Mouse (Mus musculus) spleen, adult 18-20 months (tissue): ENCODE results near the gene Zfp319.

ENCODE experiments used
- DNase-seq, 2 experiments: peaks; one replicate each; pipeline ENCODE4 v3.0.0; 2022; ENCODE audit warnings: mixed read lengths in 2 of 2

Gene Zfp319

GRCm38 (mm10) chr8:95305526-95305925 lies 26.2 kb downstream of the Zfp319 start:
- DNase-seq = no peak

DNA sequence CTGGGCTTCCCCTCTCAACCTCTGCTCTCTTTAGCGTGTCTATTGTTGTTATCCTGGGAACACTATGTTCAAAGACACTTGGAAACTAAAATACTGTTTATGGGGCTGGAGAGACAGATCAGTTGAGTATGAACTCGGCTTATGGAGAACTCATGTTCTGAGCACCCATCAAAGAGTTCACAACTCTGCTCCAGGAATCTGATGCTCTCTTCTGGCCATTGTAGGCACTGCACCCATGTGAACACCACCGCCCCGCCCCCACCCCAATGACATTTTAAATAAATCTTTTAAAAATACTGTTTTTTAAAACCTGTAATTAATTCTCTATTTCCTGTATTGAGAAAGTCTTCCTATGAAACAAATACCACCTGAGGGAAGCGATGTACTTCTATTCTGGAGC lies 29.3 kb downstream of the Zfp319 start:
- DNase-seq = peak in 1 of 2 experiments; percentile 21

DNA sequence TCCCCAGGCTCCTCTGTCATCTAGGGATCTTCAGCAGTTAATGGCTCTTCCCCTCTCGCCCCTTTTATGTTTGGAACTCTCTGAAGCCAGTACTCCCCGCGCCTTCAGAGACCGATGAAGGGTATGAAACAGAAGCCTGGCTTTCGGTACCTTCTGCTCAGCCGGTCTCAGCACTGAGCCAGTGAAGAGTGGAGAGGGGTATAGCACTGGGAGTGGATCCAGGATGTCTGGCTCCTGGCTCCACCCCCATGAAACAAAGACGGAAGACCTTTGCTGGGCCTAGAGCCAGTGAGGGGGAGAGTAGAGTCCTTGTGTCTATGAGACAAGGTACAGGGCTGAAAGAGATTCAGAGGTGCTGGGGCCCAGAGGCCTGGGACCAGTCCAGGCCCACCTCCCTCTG lies 37.9 kb downstream of the Zfp319 start:
- peak in 1 of 2 experiments; percentile 6 for DNase-seq

GRCm38 (mm10) chr8:95293172-95293571 lies 38.6 kb downstream of the Zfp319 start:
- peak; percentile 20 to 52 for DNase-seq

DNA sequence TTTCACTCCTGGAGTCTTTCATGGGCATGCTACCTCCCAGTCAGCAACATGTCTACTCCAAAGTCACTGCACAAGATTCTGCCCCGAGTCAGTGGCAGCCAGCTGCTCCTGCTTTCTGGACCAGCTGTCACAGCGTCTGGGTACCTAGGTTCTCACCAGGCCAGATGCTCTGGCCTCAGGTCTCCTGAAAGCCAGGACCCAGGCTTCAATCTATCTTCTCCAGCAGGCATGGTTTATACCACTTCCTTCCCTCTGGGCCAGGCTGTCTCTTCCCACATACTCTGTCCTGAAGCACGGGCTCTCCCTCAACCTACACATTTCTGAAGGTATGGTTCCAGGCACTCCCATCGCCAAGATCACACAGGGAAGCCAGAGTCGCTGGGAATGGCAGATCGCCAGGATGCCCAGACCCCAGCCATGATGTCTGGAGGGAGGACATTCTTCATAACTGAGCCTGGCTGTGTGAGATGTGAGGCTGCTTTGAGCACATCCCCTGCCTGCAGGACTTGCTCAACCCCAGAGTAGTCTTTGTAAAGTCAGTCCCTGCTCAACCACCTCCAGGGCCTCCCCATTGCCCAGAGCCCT lies 42.6 kb downstream of the Zfp319 start:
- no peak for DNase-seq

GRCm38 (mm10) chr8:95281493-95281892 lies 50.3 kb downstream of the Zfp319 start:
- DNase-seq = no peak
